Mouse (Mus musculus) liver, embryonic 14.5 days (tissue): ENCODE data around the gene Ccdc194. TPM values are rescaled to one million over a fixed set of nuclear protein-coding genes. Genes with fewer than 3 reads are reported as not detected.
A peak's percentile ranks its signal among the peaks of the same experiment; 100 is the strongest.

ENCODE experiments used
- ATAC-seq: fragments of 200-750 bp; cut with Nextera tagmentation; 2 replicates; pipeline ENCODE4 v1.8.0; 2017; ENCODE audit warnings: moderate number of reproducible peaks, mild to moderate bottlenecking, moderate library complexity; ENCODE audit not compliant: insufficient read depth
- DNase-seq, 3 experiments: peaks; one replicate each; pipeline ENCODE4 v3.0.0-alpha.2; 2012 to 2013; ENCODE audit warnings: low read depth in 3 of 3, low spot score in 3 of 3
- H3K27ac ChIP-seq: fragments of 300-500 bp; sonication (generic); 2 replicates; pipeline ENCODE4 v1.5.1; 2014; ENCODE audit warnings: moderate library complexity, mild to moderate bottlenecking, control low read depth, inconsistent platforms
- H3K27me3 ChIP-seq: fragments of 300-500 bp; sonication (generic); 2 replicates; pipeline ENCODE4 v1.6.1; 2014; ENCODE audit warnings: mild to moderate bottlenecking, low read length, moderate library complexity; ENCODE audit not compliant: control insufficient read depth, insufficient read depth
- H3K36me3 ChIP-seq: fragments of 300-500 bp; sonication (generic); replicated peaks from 2 replicates; pipeline ENCODE4 v1.6.1; 2014; ENCODE audit warnings: low read depth; ENCODE audit not compliant: control insufficient read depth, insufficient read depth
- H3K4me1 ChIP-seq, 2 experiments: fragments of 200-500 bp in 1 of 2; fragments of 300-500 bp in 1 of 2; sonication (generic) in 1 of 2; replicated peaks; 2 replicates each; pipeline ENCODE4 v1.6.1; 2012 to 2014; ENCODE audit warnings: antibody characterized with exemption in 1 of 2, inconsistent platforms in 1 of 2, low read length in 1 of 2; ENCODE audit not compliant: control insufficient read depth in 2 of 2, insufficient read depth in 2 of 2
- H3K4me2 ChIP-seq: fragments of 300-500 bp; sonication (generic); 2 replicates; pipeline ENCODE4 v1.6.1; 2014; ENCODE audit warnings: low read depth, mild to moderate bottlenecking, control low read depth, moderate library complexity
- H3K4me3 ChIP-seq, 2 experiments: fragments of 200-500 bp in 1 of 2; fragments of 300-500 bp in 1 of 2; sonication (generic) in 1 of 2; 2 replicates each; pipeline ENCODE4 v1.5.1; 2012 to 2014; ENCODE audit warnings: low read depth in 2 of 2, low read length in 2 of 2, mild to moderate bottlenecking in 2 of 2, control low read depth in 1 of 2, inconsistent platforms in 1 of 2, moderate library complexity in 1 of 2; ENCODE audit not compliant: insufficient read depth in 1 of 2
- H3K9ac ChIP-seq: fragments of 300-500 bp; sonication (generic); replicated peaks from 2 replicates; pipeline ENCODE4 v1.6.1; 2014; ENCODE audit warnings: mild to moderate bottlenecking, control low read depth, moderate library complexity
- H3K9me3 ChIP-seq: fragments of 300-500 bp; sonication (generic); 2 replicates; pipeline ENCODE4 v1.6.1; 2016; ENCODE audit warnings: low read length, mixed read lengths; ENCODE audit not compliant: control insufficient read depth
- CTCF ChIP-seq: IDR thresholded peaks from 2 replicates; pipeline ENCODE4 v1.5.1; 2016; ENCODE audit warnings: antibody characterized with exemption, low read depth, control low read depth
- EP300 ChIP-seq: IDR thresholded peaks from 2 replicates; pipeline ENCODE4 v1.6.1; 2016; ENCODE audit warnings: antibody characterized with exemption, low read depth
- WGBS: fragments of 180-500 bp; shearing (Covaris S2); extraction: QIAGEN DNeasy Blood & Tissue Kit; methylation state at CpG from one replicate; pipeline ENCODE4 v1.1.7; 2014; ENCODE audit not compliant: insufficient replicate concordance; 5-methylcytosine and 5-hydroxymethylcytosine counted together
- polyA plus RNA-seq, 2 experiments: library from polyadenylated mRNA; depleted of rRNA in 1 of 2; stranded (reverse) in 1 of 2; unstranded in 1 of 2; fragments of >200 nt; fragmentation: Nextera tagmentation in 1 of 2; extraction: Ambion mirVana in 1 of 2; gene quantifications; 2 replicates each; pipeline versions ENCODE4 v1.2.1 to v1.2.3; 2012 to 2014

Gene Ccdc194
- polyA plus RNA-seq, 2 experiments = 0.09 to 0.19 TPM

DNA sequence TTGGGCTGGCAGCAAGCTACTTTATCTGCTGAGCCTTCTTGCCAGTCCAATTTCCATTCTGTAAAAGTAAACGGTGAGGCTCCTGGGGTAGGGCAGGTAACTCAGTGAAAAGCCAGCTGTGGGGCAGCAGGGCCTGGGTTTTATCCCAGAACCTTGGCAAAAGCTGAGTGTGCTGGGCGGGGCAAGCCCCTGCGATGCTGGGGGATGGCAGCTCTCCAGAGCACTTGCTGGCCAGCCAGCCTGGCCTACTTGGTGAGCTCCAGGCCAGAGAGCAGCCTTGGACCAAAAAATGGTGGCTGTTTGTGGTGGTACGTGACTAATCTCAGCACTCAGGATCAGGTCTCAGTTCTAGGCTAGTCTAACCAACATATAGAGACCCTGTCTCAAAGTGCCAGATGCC is 19.5 kb downstream of the Ccdc194 start:
- 67% methylated on average over 4 of the region's 4 CpGs for WGBS
- Histone ChIP-seq H3K9ac (no peak overlapping the region), H3K4me3 (no peak overlapping the region), H3K27me3 (peaks cover 25% of the 10 kb centered on the region), H3K36me3 (no peaks in the 10 kb centered on the region), H3K4me2 (no peak overlapping the region), H3K27ac (no peak overlapping the region), H3K4me1 (no peaks in the 10 kb centered on the region), H3K9me3 (no peaks in the 10 kb centered on the region)
- DNase-seq = no peak
- TF ChIP-seq EP300 (no peak), CTCF (no peak)
- no peak for ATAC-seq

GRCm38 (mm10) chr8:71505326-71505725 is 20.2 kb downstream of the Ccdc194 start:
- peaks cover 25% of the 10 kb centered on the region for H3K27me3 ChIP-seq
- TF ChIP-seq CTCF = no peak
- no peak for TF ChIP-seq EP300
- whole genome bisulfite sequencing = 71% methylated on average over 4 of the region's 4 CpGs

DNA sequence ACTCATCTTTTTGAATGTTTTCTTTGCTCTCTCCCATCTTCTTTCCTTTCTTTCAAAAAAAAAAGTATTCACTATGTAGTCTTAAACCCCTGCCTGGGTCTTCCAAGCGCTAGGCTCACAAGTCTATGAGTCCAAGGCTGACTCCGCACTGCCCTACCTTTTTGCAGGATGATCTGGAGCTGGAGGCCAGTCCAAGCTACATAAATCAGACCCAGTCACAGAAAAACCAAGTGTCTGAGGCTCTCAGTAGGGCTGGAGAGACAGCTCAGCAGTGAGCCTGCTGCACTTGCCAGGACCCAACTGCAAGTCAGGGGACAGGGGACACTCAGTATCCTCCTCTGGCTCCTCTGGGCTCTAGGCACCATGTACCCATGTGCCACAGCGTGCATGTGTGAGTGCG is 21.2 kb downstream of the Ccdc194 start:
- Histone ChIP-seq H3K9ac (no peak overlapping the region), H3K27ac (no peak overlapping the region), H3K9me3 (no peaks in the 10 kb centered on the region), H3K4me1 (no peaks in the 10 kb centered on the region; a peak in 1 of 4 replicates), H3K27me3 (peaks cover 25% of the 10 kb centered on the region), H3K4me3 (no peak overlapping the region), H3K4me2 (no peak overlapping the region), H3K36me3 (no peaks in the 10 kb centered on the region)
- ATAC-seq = no peak
- WGBS = 84% methylated on average over 4 of the region's 4 CpGs
- TF ChIP-seq EP300 = no peak
- TF ChIP-seq CTCF = no peak
- no peak for DNase-seq

More at GRCm38 (mm10) chr8:71505326-71505725, 20.2 kb downstream of the Ccdc194 start:
- H3K36me3 ChIP-seq = no peaks in the 10 kb centered on the region
- H3K4me2 ChIP-seq = no peak overlapping the region
- no peak overlapping the region for H3K4me3 ChIP-seq
- DNase-seq (no peak), ATAC-seq (no peak)
- H3K4me1 ChIP-seq = no peaks in the 10 kb centered on the region
- H3K9ac ChIP-seq = no peak overlapping the region
- H3K9me3 ChIP-seq = no peaks in the 10 kb centered on the region
- no peak overlapping the region for H3K27ac ChIP-seq

DNA sequence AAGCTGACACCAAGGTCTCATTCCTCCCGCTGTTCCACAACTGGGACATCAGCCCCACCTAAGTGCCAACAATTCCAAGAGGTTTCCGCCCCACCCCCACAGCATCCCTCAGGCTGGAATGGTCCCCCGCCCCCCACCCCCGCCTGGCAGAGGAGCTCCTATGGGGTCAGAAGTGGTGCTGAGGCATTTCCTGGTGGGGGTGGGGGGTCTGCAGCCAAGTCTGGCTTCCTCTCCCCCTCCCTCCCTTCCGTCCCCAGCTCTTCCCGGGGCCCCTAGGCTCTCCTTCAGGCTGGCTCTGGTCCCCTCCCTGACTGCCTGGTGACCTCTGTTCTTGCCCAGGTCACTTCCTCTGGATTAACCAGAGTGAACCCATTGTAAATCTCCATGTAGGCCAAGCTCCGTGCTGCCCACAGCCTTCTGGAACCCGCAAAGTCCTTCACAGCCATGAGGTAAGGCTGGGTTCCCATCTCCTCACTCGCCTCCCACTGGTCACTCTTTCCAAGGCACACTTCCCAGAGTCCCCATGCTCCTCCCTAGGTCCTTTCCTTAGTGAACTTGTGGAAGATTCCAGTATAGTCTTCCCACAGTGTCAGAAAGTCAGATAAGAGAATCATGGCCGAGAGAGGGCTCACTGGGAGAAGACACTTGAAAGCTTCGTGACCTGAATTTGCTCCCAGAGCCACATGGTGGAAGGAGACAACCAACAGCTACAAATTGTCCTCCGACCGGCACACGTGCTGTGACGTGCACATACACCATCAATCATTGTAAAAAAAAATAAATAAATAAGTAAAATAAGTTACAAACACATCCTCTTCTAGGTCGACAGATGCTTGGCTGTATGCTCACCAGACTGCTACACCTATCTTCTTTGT is 26.5 kb downstream of the Ccdc194 start:
- ATAC-seq (peak; percentile 31; the same call in 1 of the 2 replicates), DNase-seq (no peak)
- WGBS = 38% methylated on average over 15 of the region's 16 CpGs
- no peak for TF ChIP-seq EP300
- no peak for TF ChIP-seq CTCF
- Histone ChIP-seq H3K4me1 (peaks cover 0 to 2% of the 10 kb centered on the region in 2 experiments; a peak in 1 of 4 replicates), H3K4me3 (no peak overlapping the region), H3K4me2 (no peak overlapping the region), H3K27me3 (no peaks in the 10 kb centered on the region), H3K9ac (no peak overlapping the region), H3K36me3 (no peaks in the 10 kb centered on the region), H3K9me3 (no peaks in the 10 kb centered on the region), H3K27ac (no peak overlapping the region)

DNA sequence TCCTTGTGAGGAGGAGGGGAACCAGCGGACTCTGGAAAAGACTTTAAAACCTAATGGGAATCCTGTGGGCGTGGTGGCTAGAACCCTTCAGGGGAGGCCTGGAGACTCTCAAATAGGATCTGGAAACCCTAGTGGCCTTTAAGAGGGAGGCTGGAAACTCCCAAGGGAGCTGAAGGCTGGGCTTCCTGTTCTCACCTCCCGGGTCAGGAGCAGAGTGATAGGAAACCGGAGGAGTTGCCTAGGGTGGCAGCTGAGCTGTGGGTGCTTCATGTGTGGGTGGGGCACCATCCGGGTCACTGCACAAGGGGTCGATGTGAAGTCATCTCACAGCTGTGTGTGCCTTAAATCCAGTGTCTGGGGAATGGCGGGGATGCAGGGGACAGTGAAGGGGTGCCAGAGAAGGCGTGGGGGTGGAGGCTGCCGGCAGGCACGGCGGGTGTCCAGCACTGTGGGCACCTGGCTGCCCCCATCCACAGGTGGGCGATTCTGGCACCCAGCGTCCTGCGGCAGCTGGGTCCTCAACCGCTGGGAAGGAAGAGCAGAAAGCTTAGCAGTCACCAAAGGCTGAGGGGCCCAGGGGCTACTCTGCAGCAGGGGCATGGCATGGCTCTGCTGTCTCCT is 27.5 kb downstream of the Ccdc194 start:
- no peaks in the 10 kb centered on the region for H3K9me3 ChIP-seq
- no peak overlapping the region for H3K4me3 ChIP-seq
- H3K4me1 ChIP-seq = peaks cover 0 to 2% of the 10 kb centered on the region in 2 experiments; a peak in 1 of 4 replicates
- 51% methylated on average over 15 of the region's 15 CpGs for WGBS
- TF ChIP-seq CTCF = no peak
- no peaks in the 10 kb centered on the region; the same call in 1 of the 2 replicates for H3K36me3 ChIP-seq
- DNase-seq = no peak
- H3K27me3 ChIP-seq = no peaks in the 10 kb centered on the region
- H3K4me2 ChIP-seq = no peak overlapping the region
- H3K9ac ChIP-seq = no peak overlapping the region
- no peak overlapping the region for H3K27ac ChIP-seq
- ATAC-seq = no peak
